Mouse (Mus musculus): Measurements from ENCODE around the gene Ly6g5c. TPM values are rescaled to one million over a fixed set of nuclear protein-coding genes. Genes with fewer than 3 reads are reported as not detected.

Ly6g5c gene
- polyA plus RNA-seq, 1 experiment from 2014 or later: not detected

DNA sequence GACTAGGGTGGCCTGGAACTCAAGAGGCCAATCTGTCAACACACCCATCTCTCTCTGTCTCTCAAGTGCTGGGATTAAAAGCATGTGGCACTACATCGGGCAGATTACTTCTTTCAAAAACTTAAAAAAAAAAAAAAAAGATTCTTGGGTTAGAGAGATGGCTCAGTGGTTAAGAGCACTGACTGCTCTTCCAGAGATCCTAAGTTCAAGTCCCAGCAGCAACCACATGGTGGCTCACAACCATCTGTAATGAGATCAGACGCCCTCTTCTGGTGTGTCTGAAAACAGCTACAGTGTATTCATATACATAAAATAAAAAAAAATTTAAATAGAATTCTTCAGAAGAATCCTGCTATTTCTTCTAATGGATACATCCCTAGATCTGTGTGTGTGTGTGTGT is 19.9 kb upstream of the Ly6g5c start:
- Histone ChIP-seq H3K9ac (replicated peaks) (no peak overlapping the region), H3K27ac (ENCODE audit: low read depth) (no peak overlapping the region), H3K36me3 (replicated peaks; ENCODE audit: insufficient read depth, low read length) (peaks cover 20% of the 10 kb centered on the region), H3K4me2 (ENCODE audit: low read depth, low read length) (no peak overlapping the region), H3K4me3 (ENCODE audit: low read depth, low read length) (no peak overlapping the region), H3K9me3 (ENCODE audit: low read length) (no peaks in the 10 kb centered on the region), H3K4me1 (ENCODE audit: insufficient read depth) (peaks cover 13% of the 10 kb centered on the region), H3K27me3 (ENCODE audit: insufficient read depth, low read length) (no peaks in the 10 kb centered on the region)
- 47% methylated on average over 2 of the region's 2 CpGs for WGBS (ENCODE audit: insufficient replicate concordance)
- TF ChIP-seq EP300 (IDR thresholded peaks at IDR 0.05; ENCODE audit: low read depth) (no peak), CTCF (IDR thresholded peaks at IDR 0.05; ENCODE audit: low read depth) (peak; percentile 41; the same call in 1 of the 2 replicates)
- DNase-seq: no peak
- ATAC-seq: no peak

- Histone ChIP-seq H3K4me2 (ENCODE audit: low read depth, low read length) (peak within 1 kb of the TSS; percentile 87), H3K4me1 (ENCODE audit: insufficient read depth) (peaks cover 13% of the 10 kb centered on the region), H3K4me3 (ENCODE audit: low read depth, low read length) (peak within 1 kb of the TSS; percentile 73), H3K9ac (replicated peaks) (peak within 1 kb of the TSS; percentile 90), H3K36me3 (replicated peaks; ENCODE audit: insufficient read depth, low read length) (peaks cover 23% of the 10 kb centered on the region), H3K9me3 (ENCODE audit: low read length) (no peaks in the 10 kb centered on the region), H3K27ac (ENCODE audit: low read depth) (peak within 1 kb of the TSS; percentile 96), H3K27me3 (ENCODE audit: insufficient read depth, low read length) (no peaks in the 10 kb centered on the region)
- DNase-seq (peak; percentile 95), ATAC-seq (peak; percentile 99)
- WGBS (ENCODE audit: insufficient replicate concordance): 2% methylated on average over 66 of the region's 67 CpGs
- TF ChIP-seq EP300 (IDR thresholded peaks at IDR 0.05; ENCODE audit: low read depth): no peak; the same call in 1 of the 2 replicates
- peak; percentile 27; the same call in 1 of the 2 replicates for TF ChIP-seq CTCF (IDR thresholded peaks at IDR 0.05; ENCODE audit: low read depth)
Observed at GRCm38 (mm10) chr17:35088825-35089644, 19.0 kb upstream of the Ly6g5c start, which contains the start of gene Abhd16a. Abhd16a (plus strand) TSS chr17:35089263.

DNA sequence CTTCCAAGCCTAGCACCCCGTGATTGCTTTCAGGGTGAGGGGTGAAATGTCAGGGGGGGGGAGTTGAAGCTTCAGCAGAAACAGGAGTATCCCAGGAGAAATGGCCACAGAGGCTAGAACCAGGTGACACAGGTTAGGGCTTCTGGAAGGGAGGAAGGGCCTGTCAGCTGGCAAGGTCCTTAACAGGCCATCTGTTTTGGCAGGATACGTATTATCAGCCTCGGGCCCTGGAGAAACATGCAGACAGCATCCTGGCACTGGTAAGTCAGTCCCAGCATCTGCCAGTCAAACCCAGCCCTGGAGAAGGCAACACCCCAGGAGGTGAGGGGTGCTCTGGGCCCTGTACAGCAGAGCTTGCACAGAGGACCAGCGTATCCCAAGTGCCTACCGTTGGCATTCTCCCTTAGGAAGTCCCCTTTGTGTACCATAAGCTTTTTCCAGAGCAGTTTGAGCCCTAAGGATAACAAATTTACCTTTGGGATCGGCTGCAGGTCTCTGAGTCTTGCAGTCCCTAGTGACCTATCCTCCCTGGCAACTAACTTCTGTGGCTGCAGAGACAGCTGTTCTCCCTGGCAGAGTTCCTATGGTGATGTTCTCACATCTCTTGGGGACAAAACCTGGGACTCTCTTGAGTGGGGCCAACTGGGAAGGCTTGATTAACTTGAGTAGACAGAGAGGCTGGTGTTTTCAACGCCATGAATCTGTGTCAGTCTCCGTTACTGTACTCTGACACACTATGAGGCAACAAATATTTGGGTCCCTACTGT is 17.7 kb upstream of the Ly6g5c start:
- Histone ChIP-seq H3K4me2 (ENCODE audit: low read depth, low read length) (peak overlapping the region; percentile 87), H3K9me3 (ENCODE audit: low read length) (no peaks in the 10 kb centered on the region), H3K4me1 (ENCODE audit: insufficient read depth) (peaks cover 13% of the 10 kb centered on the region), H3K36me3 (replicated peaks; ENCODE audit: insufficient read depth, low read length) (peaks cover 30% of the 10 kb centered on the region), H3K9ac (replicated peaks) (peak overlapping the region; percentile 90), H3K27me3 (ENCODE audit: insufficient read depth, low read length) (no peaks in the 10 kb centered on the region), H3K4me3 (ENCODE audit: low read depth, low read length) (peak overlapping the region; percentile 73), H3K27ac (ENCODE audit: low read depth) (peak overlapping the region; percentile 96)
- peak; percentile 41 for ATAC-seq
- 56% methylated on average over 8 of the region's 8 CpGs for WGBS (ENCODE audit: insufficient replicate concordance)
- peak; percentile 51 for DNase-seq
- TF ChIP-seq CTCF (IDR thresholded peaks at IDR 0.05; ENCODE audit: low read depth) (no peak), EP300 (IDR thresholded peaks at IDR 0.05; ENCODE audit: low read depth) (peak; percentile 88)

GRCm38 (mm10) chr17:35092403-35093198 is 15.5 kb upstream of the Ly6g5c start:
- DNase-seq: no peak
- Histone ChIP-seq H3K36me3 (replicated peaks; ENCODE audit: insufficient read depth, low read length) (peaks cover 47% of the 10 kb centered on the region), H3K27me3 (ENCODE audit: insufficient read depth, low read length) (no peaks in the 10 kb centered on the region), H3K27ac (ENCODE audit: low read depth) (no peak overlapping the region), H3K4me1 (ENCODE audit: insufficient read depth) (peaks cover 10% of the 10 kb centered on the region), H3K4me2 (ENCODE audit: low read depth, low read length) (no peak overlapping the region), H3K9ac (replicated peaks) (no peak overlapping the region), H3K4me3 (ENCODE audit: low read depth, low read length) (no peak overlapping the region), H3K9me3 (ENCODE audit: low read length) (no peaks in the 10 kb centered on the region)
- WGBS (ENCODE audit: insufficient replicate concordance): 84% methylated on average over 14 of the region's 14 CpGs
- ATAC-seq: no peak
- TF ChIP-seq CTCF (IDR thresholded peaks at IDR 0.05; ENCODE audit: low read depth) (no peak), EP300 (IDR thresholded peaks at IDR 0.05; ENCODE audit: low read depth) (no peak)

DNA sequence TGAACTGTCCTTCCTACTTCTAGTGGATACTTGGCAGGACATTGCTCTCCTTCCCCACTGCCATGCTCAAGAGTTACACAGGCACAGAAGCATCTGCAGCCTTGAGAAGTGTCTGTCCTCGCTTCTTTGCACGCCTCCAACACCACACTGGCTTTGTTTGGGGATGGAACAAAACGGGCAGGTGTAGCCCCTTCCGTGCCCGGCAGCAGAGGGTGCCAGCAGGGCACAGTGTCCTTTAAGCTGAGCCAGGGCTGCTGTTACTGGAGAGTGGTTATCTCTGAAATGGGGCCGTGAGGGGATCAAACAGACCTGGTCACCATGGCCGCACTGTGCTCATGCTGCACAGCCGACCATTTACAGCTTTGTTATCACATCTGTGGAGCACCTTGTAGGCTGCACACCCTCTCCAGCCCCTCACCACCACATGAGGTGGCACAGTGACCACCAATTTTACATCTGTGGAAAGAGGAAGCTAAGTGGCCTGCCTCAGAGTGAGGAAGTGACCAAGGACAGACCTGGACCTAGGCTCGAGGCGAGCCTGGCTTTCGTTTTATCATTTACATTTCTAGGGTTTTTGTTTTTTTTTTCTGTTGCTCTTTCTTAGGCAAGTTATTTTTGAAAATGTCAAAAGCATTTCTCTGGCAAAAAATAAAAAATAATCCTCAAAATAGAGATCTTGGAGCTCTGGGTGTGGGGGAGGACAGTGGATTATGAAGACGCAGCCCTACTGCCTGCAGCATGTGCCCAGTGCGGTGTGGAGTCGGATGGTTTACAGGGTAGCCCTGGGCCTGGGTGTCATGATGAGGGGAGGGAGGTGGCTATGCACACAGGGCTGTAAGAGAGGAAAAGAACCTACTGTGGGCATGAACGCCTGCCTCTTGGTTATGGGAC is 13.4 kb upstream of the Ly6g5c start:
- H3K4me1 ChIP-seq (ENCODE audit: insufficient read depth): peaks cover 10% of the 10 kb centered on the region
- TF ChIP-seq CTCF (IDR thresholded peaks at IDR 0.05; ENCODE audit: low read depth): no peak
- TF ChIP-seq EP300 (IDR thresholded peaks at IDR 0.05; ENCODE audit: low read depth): no peak
- ATAC-seq (no peak), DNase-seq (no peak)
- no peak overlapping the region for H3K4me3 ChIP-seq (ENCODE audit: low read depth, low read length)
- H3K27me3 ChIP-seq (ENCODE audit: insufficient read depth, low read length): no peaks in the 10 kb centered on the region
- peaks cover 62% of the 10 kb centered on the region for H3K36me3 ChIP-seq (replicated peaks; ENCODE audit: insufficient read depth, low read length)
- no peak overlapping the region for H3K9ac ChIP-seq (replicated peaks)
- no peaks in the 10 kb centered on the region for H3K9me3 ChIP-seq (ENCODE audit: low read length)
- no peak overlapping the region for H3K4me2 ChIP-seq (ENCODE audit: low read depth, low read length)
- H3K27ac ChIP-seq (ENCODE audit: low read depth): no peak overlapping the region
- 83% methylated on average over 15 of the region's 15 CpGs for WGBS (ENCODE audit: insufficient replicate concordance)
